Mouse (Mus musculus) right cerebral cortex, postnatal 36 days (tissue): ENCODE results near the gene BC048403.
A peak's percentile ranks its signal among the peaks of the same experiment; 100 is the strongest.

Source experiments
- DNase-seq, 2 experiments: peaks; one replicate each; pipeline ENCODE4 v3.0.0; 2022; ENCODE audit warnings: low spot score in 2 of 2, mixed read lengths in 1 of 2

Gene BC048403

GRCm38 (mm10) chr10:121739548-121740505 lies at the start of gene BC048403:
BC048403 (plus strand) TSS chr10:121739937.
- peak; percentile 68 to 76 for DNase-seq

DNA sequence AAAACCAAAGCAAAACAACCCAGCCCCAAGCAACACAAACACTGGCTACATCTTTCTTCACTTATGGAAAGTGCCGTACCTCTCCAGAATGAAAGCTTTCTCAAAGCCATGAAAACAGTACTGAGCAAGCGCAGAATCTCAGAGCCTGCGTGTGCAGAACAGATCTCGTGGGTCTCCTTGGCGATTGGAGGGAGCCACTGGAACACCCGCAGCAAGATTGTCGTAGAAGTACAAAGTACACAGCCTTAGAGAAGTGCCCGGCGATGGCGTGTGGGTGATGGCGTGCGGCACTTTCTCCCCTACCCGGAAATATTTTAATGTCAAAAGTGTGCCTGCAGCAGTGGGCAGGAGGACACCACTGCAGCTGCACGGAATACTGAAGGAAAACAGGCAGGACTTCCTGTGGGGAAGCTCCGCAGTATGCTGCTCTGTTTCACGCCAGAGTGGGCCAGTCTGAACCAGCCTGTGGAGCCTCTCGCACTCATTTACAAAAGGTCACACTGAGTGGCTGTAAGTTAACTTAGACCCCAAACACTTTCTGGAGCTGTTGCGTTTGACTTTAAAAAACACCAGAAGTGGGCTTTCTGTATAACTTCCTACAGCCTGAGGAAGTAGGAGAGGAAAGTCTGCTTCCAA lies 46.7 kb upstream of the BC048403 start:
- DNase-seq: no peak

DNA sequence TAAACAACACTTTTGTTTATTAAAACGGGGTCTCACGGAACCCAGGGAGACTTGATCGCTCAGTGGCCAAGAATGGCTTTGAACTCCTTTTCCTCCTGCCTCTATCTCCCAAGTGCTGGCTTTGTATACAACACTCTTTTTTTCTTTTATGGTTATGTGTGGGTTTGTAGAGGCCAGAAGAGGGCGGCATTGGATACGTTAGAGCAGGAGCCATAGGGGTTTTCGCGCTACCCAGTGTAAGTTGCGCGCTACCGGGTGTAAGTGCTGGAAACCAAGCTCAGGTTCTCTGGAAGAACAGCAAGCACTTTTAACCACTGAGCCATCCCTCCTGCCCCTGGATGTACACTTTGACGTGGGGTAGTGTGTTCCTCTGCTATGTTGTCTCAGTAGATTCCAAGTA lies 45.2 kb upstream of the BC048403 start:
- no peak for DNase-seq

- no peak for DNase-seq
Measured at GRCm38 (mm10) chr10:121701296-121702248, 38.2 kb upstream of the BC048403 start.

- no peak for DNase-seq
Measured at GRCm38 (mm10) chr10:121703619-121704018, 36.1 kb upstream of the BC048403 start.

DNA sequence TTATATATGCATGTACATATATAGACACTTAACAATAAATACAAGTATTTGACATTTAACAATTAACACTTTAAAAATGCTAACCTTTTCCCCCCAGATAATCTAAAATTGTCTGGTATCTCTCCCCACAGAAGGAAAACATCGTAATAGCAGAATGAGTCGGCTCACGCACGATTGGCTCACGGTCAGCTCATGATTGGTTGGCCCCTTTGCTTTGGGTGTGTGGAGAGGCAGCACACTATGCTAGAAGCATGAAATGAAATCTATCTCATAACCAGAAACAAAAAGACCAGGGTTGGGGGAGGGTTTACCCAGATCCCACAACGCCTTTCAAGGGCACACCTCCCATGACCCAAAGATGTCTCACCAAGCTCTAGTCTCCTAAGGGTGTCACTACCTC lies 34.9 kb upstream of the BC048403 start:
- DNase-seq: no peak

GRCm38 (mm10) chr10:121705399-121706163 lies 34.2 kb upstream of the BC048403 start:
- DNase-seq: no peak

DNA sequence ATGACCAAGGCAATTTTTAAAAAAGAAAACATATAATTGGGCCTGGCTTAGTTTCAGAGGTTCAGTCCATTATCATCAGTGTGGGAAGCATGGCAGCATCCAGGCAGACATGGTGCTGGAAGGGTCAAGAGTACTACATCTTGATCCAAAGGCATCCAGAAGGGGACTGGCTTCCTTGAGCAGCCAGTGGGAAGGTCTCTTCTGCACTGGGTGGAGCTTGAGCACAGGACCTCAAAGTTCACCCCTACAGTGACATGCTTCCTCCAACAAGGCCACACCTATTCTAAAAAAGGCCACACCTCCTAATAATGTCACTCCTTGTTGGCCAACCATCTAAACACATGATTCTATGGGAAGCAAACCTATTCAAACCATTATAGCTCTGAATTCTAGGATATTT lies 22.9 kb upstream of the BC048403 start:
- no peak for DNase-seq

GRCm38 (mm10) chr10:121718896-121719585 lies 20.7 kb upstream of the BC048403 start:
- DNase-seq: no peak

DNA sequence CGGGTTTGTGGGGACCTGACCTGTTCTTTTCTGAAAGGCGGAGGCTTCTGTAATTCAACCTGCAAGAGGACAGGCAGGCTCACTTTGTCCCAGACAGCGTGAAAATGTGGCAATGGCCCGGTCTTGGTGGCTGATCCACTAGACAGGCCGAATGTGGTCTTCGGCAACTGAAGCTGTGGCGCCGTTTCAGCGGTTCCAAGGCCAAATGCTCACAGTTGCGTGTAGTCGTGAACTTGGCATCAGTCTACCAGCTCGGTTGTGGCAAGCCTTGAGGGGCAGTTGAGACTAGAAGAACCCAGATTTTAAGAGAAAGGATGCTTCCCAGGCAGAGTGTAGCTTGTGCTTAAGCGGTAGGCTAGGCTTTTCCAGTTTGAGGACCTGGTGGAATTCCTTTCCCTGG lies 19.0 kb upstream of the BC048403 start:
- DNase-seq: no peak

GRCm38 (mm10) chr10:121726505-121726904 lies 13.2 kb upstream of the BC048403 start:
- no peak for DNase-seq

DNA sequence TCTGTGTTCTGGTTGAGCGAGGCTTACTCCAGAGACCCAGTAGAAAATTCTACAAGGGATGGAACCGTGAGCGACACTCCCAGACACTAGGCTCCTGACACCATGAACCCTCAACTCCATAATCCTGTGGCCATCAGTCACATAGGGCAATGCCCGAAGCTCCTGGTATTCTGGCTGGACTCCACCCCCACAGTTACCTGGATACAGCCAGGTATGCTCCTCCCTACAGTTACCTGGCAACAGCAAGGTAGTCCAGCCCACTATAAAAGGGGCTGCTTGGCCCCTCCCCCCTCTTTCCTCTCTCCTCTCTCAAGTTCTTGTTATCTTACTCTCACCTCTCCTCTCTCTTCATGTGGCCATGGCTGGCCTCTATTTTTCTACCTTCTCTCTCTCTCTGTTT lies 12.6 kb upstream of the BC048403 start:
- no peak for DNase-seq

DNA sequence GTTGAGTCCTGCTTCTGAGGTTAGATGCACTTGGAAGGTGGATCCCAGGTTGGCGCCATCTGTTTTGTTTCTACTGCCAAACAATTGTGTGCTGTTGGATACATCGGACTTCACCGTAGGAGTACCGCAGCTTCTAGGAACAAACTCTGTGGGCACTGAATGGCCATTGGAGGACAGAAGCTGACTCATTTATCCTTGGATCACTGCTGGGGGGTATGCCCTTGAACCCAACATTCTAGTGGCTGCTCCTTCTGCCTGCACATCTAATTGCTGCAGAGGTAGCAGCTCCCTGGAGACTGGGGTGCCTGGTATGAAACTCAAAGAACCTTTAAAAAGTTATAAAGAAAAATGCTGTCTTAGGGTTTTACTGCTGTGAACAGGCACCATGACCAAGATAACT lies 11.5 kb upstream of the BC048403 start:
- no peak for DNase-seq

GRCm38 (mm10) chr10:121731048-121731725 lies 8.6 kb upstream of the BC048403 start:
- no peak for DNase-seq

- no peak for DNase-seq
Measured at GRCm38 (mm10) chr10:121732542-121732941, 7.2 kb upstream of the BC048403 start.

DNA sequence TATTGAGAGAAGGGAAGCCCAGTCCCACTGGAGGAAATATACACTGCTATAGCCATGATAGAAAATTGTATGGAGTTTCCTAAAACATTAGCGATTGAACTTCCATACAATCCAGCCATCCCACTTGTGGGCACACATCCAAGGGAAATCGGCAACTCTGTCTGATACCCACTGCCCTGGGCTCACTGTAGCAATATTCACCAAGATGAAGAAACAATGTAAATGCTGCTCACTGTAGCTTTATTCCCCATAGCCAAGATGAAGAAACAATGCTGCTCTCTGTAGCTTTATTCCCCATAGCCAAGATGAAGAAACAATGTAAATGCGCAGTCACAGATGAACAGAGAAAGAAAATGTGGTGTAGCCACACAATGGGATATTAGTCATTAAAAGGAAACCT lies 2.5 kb upstream of the BC048403 start:
- DNase-seq: no peak

DNA sequence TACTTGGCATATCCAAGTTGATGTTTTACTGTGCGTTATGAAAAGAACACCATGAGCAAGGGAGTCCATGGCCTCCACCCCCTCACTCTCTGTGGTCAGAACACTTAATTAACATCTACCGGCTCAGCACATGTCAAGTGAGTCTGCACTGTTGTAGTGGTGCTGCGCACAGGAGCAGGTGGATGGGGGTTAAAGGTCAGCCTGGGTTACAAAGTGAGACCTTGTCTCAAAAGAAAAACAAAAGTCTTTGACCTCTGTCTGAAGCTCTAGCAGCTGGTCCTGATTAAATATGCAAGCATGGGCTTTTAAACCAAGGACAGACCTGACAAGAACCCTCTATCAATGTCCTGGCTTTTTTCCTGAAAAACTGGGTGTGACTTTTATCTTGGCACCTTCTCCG lies 2.6 kb downstream of the BC048403 start:
- no peak for DNase-seq

DNA sequence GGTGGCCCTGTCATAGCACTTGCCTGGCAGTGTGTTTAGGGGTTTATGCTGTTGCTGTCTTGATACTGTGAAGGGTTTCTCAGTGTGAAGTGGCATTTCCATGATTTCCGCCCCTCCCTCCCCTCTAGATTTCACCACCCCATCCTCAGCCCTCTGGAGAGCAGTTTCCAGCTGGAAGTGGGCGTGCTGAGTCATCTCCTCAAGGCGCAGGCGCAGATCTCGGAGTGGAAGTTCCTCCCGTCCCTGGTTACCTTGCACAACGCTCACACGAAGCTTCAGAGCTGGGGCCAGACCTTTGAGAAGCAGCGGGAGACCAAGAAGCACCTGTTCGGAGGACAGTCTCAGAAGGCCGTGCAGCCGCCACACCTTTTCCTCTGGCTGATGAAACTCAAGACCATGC lies 10.4 kb downstream of the BC048403 start:
- peak; percentile 36 to 61 for DNase-seq

GRCm38 (mm10) chr10:121754237-121754636 lies 14.5 kb downstream of the BC048403 start:
- no peak for DNase-seq

- no peak for DNase-seq
Measured at GRCm38 (mm10) chr10:121755822-121756221, 16.1 kb downstream of the BC048403 start.
